Mouse (Mus musculus) left cerebral cortex, adult 8-10 months (tissue): ENCODE data around the gene Smndc1. TPM values are rescaled to one million over a fixed set of nuclear protein-coding genes. Genes with fewer than 3 reads are reported as not detected.

Experiments
- DNase-seq, 2 experiments: peaks; one replicate each; pipeline ENCODE4 v3.0.0; 2022; ENCODE audit warnings: low spot score in 2 of 2
- total RNA-seq, 4 experiments: library from RNA; stranded (reverse); gene quantifications; 2 replicates each; pipeline ENCODE4 v1.2.4; 2022

The Smndc1 gene
- total RNA-seq, 4 experiments from 2014 or later = 33.2 to 38.1 (median 36.3) TPM

DNA sequence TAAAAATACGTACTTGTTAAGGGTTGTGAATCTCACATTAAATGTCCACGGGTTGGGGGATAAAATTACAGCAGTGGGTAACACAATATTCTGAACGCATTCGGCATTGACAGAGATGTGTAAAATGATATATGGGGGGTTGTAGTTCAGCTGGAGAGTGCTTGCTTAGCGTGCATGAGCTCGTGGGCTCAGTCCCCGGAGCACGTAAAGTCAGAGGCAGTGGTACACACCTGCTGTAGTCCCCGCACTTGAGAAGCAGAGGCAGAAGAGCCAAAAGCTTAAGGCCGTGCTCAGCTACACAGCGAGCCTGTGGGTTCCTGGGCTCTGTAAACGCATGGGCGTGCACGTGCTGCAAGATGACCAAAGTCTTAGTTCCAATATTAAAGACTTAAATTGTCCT lies 44.6 kb downstream of the Smndc1 start:
- no peak for DNase-seq

DNA sequence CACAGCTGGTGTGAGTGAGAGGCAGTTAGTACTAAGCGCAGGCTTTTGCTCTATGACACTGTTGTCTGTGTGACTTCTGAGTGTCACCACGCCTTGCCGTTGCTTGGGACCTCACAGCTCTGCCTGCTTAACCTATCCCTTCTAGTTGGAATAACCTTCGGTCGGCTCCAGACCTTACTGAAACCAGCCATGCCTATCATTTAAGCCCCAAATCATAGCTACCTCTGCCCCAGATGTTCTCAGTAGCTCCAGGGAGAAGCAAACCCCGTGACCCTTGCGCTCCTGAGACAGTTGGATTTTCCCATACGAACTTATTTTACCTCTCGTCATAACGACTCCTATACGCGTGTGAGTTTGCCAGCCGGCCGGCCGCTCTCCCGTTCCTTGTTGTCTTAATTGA lies 46.3 kb downstream of the Smndc1 start:
- no peak for DNase-seq

DNA sequence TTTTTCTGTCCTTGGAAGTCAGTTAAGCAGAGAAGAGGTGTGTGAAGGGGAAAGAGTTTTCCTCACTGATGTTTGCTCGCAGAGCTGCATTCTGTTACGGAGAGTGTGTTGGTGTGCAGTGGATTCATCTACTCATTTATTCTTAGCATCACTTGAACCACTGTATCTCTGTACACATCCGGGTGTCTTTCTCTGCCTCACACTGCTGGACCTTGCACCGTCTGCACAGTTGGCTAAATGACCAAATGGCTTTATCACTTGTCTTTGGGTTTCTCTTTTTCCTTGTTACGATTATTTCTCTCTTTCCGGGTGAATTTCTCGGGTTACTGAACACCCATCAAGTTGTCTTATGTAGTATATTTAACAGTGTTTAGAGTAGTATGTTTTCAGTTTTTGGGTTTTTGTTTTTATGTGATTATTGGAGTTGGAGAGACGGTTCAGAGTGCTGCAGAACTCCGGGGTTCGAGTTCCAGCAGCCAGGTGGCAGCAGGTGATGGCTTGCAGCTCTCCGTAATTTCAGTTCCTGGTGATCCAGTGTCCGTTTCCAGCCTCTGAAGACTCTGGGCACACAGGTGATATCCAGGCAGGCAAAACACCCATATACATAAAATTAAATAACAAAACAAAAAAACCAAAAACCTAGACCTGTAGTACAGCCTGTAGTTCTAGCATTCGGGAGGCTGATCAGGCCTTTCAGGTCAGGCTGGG lies 47.0 kb downstream of the Smndc1 start:
- DNase-seq = no peak

DNA sequence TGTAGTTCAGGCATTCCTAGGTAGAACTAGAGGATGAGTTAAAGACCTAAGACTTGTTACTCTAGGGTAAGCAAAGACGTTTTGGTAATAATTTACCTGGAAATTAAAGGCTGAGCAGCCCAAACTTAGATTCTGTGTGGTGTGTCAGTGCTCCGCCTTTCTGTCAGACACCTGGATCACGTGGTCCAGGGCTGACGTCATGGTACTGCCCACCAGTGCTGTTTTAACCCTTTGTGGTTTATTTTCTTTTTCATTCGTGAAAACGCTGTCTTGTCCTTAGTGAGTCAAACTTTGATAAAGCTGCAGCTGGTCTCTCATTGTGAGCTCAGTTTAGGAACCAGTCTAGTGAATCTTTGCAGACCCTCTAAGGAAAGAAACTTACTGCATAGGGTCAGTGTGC lies 50.0 kb downstream of the Smndc1 start:
- no peak for DNase-seq

DNA sequence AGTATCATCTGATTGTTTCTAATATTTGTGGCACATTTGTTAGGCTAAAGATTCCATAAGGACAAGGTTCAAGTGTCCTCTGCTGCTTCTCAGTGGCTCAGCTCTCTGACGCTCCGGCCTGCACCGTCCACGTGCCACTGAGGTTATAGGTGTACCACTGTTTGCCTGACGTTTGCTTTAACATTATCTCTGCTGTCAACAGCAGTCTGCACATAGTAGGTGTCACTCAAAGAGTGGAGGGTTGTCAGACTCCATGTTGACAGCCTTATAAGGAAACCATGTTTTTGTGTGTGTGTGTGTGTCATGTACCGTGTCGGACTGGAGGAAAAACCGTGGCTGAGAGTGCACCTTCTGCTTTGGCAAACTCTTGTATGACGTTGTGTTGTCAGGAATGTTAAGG lies 55.1 kb downstream of the Smndc1 start:
- DNase-seq = no peak

DNA sequence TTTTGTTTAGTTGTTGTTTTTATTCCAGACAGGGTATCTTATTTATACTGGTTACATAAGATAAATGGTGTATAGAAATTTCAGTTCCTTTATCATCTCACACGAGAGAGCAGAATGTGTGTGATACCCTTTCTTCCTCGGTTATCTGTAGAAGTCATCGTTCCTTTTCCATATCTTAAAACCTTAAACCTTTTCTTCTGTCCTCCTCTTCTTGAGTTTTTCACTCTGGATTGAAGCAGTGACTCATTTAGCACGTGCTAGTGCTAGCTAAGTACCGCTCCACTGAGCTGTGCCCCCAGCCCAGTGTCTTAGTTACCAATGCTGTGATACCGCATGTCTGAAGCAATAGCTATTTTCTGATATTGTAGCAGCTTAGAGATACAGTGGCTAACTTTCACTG lies 56.6 kb downstream of the Smndc1 start:
- no peak for DNase-seq

DNA sequence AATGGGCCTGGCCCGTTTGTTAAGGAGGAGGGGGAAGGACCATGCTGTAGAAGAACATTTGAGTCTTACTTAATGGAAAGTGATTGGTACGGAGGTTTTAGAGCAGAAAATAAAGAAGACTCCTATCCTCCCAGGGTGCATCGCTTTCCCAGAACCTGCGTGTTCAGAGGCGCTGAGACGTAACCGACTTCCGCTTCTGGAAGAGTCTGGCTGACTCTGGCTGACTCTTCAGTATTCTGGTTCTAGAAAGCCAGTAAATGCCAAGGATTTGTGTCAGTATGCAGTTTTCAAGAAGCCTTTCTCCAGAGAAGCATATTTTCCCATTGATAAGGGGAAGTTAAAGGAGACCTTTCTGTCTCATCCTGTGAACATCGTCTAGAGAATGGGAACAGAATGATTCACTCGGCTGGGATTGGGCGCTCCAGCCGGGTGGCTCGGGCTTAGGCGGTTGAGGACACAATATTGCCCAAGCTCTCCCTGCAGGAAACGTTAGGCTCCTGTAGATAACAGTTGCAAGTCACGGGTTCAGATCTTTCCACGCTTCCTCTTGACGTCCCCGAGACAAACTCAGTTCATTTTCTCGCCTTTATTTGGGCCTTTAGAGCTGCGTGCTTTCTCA lies 58.4 kb downstream of the Smndc1 start:
- no peak for DNase-seq

DNA sequence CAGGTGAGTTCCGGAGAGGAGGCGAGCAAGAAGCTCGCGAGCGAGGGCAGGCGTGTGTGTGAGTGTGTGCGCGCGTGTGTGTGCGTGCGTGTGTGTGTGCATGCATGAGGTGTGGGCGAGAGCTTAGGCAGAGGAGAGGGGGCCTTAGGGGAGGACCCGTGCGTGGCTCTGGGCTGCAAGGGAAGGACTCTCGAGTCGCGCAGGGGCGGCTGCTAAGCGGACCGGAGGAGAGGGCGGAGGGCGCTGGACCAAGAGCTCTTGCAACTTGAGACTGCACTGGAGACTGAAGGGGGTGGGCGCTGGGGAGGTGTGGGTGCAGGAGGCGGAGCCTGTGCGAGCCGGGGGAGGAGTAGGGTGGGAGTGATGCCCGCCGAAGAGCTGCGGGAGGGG lies 60.4 kb downstream of the Smndc1 start:
- peak; percentile 55 to 79 for DNase-seq

Other genes with a start within 250 kb of the Smndc1 start
- gene Mxi1, start 80.1 kb downstream of the Smndc1 start, total RNA-seq = 10 to 100 TPM; 81.4 to 89.0 (median 87.7) TPM
- gene Gm10197, start 18.8 kb downstream of the Smndc1 start, total RNA-seq = not detected
- 10 to 100 TPM in 2 of 4 experiments, 1 to 10 TPM in 2; 7.8 to 12.1 (median 10.0) TPM for gene Dusp5, start 138.5 kb upstream of the Smndc1 start, total RNA-seq
- gene Nutf2-ps1, start 198.5 kb upstream of the Smndc1 start, total RNA-seq = 10 to 100 TPM; 41.8 to 54.3 (median 47.0) TPM
- 10 to 100 TPM; 37.0 to 42.3 (median 40.1) TPM for gene Smc3, start 209.8 kb upstream of the Smndc1 start, total RNA-seq